Mouse (Mus musculus) E14TG2a.4 (cell line): Measurements from ENCODE around the gene Irf2bp2.

Source experiments
- CTCF ChIP-seq: conservative IDR thresholded peaks from 2 replicates; pipeline ENCODE4 v1.5.1; 2014; ENCODE audit warnings: low read length
- POU5F1 ChIP-seq: IDR thresholded peaks from 2 replicates; pipeline ENCODE4 v1.6.1; 2014; ENCODE audit warnings: low read length, borderline replicate concordance

DNA sequence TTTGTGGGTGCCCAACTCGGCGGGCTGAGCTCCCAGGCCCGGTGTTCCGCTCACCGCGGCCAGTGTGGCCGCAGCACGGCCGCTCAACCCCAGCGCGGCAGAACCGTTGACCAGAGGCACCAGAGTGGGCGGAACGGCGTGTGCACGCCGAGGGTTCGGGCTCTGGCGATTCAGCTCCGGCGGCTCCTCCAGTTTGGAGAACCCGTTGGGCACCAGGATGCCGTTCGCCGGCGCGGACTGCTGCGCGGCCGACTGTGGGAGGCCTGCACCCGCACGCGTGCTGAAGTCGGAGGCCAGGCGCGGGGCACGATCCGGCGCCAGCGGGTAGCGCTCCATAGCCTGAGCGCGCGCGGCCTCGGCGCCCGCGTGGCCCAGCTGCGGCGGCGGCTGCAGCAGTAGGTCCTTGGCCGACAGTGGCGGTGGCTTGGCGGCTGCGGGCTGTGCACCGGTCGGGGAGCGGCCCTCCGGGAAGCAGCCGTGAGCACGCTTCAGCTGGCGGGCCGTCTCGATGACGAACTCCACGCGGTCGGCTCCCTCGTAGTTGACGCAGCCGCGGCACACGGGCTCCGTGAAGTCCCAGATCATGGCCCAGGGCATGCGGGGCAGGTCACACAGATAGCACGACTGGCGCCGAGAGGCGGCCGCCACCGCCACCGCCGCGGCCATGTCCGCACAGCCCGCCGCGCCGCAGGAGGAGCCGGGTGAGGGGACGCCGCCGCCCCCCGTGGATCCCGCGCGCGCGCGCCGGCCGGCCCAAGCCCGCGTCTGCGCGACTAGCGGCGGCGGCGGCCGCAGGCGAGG is 815 bp downstream of the Irf2bp2 start:
- TF ChIP-seq CTCF: no peak
- no peak for TF ChIP-seq POU5F1
